Comparison of ENCODE assay signal across 17 mouse cellular contexts in the genomic region with DNA sequence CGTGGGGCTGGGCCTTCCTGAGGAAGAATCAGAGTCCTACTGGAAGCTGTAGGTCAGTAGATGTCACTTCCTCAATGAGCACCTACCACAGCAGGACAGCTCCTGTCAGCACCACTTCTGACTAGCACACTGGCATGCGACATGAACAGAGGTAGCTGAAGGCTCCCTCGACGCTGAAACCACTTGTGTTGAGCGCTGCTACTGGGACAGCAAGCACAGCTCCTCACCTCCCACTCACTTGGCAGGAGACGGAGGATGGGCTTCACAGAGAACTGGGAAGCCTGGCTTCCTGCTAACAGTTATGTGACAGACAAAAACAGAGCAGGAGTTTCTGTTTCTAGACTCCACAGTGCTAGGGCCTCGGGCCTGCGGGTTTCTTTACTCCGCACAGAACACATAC. TPM values are rescaled to one million over a fixed set of nuclear protein-coding genes. Genes with fewer than 3 reads are reported as not detected.
DNase-seq lines count a peak whose midpoint lies in the region; ATAC-seq and TF ChIP-seq lines count a peak whose summit lies in the region.
"Had no signal": no experiment of that assay in that cellular context is flagged by ENCODE, and none has a peak within 500 bp of the region (broad histone marks: within the 10 kb centered on the region; RNA-seq: fewer than 3 reads in every experiment).

No protein-coding gene starts in this region.

- TF ChIP-seq CTCF in intestine, postnatal 0 days (IDR thresholded peaks at IDR 0.05; ENCODE audit: low read depth), result no peak

- DNase-seq in heart, postnatal 4 days, result peak; percentile 12
- DNase-seq in heart, postnatal 36 days, result no peak
- peak; percentile 77 to 79 for DNase-seq in left cerebral cortex, adult 18-20 months (ENCODE audit: low spot score in 2 of 2)
- peak; percentile 54 for DNase-seq in right cerebral cortex, postnatal 25 days
- DNase-seq in adrenal gland, postnatal 36 days, result no peak
- no peak for DNase-seq in hindbrain, embryonic 10.5 days (ENCODE audit: low spot score)
- no peak for DNase-seq in gastrocnemius, postnatal 14 days
- DNase-seq: cerebellum, adult 9-11 months had no signal

- no peak overlapping the region for H3K4me2 ChIP-seq in intestine, postnatal 0 days (replicated peaks; ENCODE audit: low read depth)
- H3K4me2 ChIP-seq: lung, embryonic 15.5 days had no signal

- intact Hi-C loops in heart, postnatal 36 days (cut with DNase I), result no loop called here
- intact Hi-C loops in gastrocnemius, postnatal 14 days (cut with DNase I; ENCODE audit: low total_unique reads), result no loop called here

- no peaks in the 10 kb centered on the region for H3K9me3 ChIP-seq in intestine, postnatal 0 days (ENCODE audit: control insufficient read depth)
- no peaks in the 10 kb centered on the region for H3K9me3 ChIP-seq in hindbrain, embryonic 10.5 days
- H3K9me3 ChIP-seq: embryonic facial prominence, embryonic 10.5 days; lung, embryonic 15.5 days had no signal

- H3K36me3 ChIP-seq in intestine, postnatal 0 days (ENCODE audit: control insufficient read depth, insufficient read depth), result peaks cover 93% of the 10 kb centered on the region
- H3K36me3 ChIP-seq in hindbrain, embryonic 10.5 days, result peaks cover 100% of the 10 kb centered on the region

- no peaks in the 10 kb centered on the region for H3K27me3 ChIP-seq in intestine, postnatal 0 days (replicated peaks; ENCODE audit: control insufficient read depth, insufficient read depth, low read length)
- no peaks in the 10 kb centered on the region for H3K27me3 ChIP-seq in hindbrain, embryonic 10.5 days (ENCODE audit: insufficient read depth, poor library complexity, severe bottlenecking)
- H3K27me3 ChIP-seq: lung, embryonic 15.5 days had no signal

- no peak overlapping the region for H3K4me3 ChIP-seq in intestine, postnatal 0 days (ENCODE audit: low read depth, low read length)
- H3K4me3 ChIP-seq in hindbrain, embryonic 10.5 days, result no peak overlapping the region
- H3K4me3 ChIP-seq: embryonic facial prominence, embryonic 10.5 days; lung, embryonic 15.5 days; myocyte had no signal

- H3K9ac ChIP-seq in intestine, postnatal 0 days (ENCODE audit: low read depth, low read length), result no peak overlapping the region
- H3K9ac ChIP-seq: lung, embryonic 15.5 days had no signal

- H3K4me1 ChIP-seq in intestine, postnatal 0 days (replicated peaks; ENCODE audit: control insufficient read depth, insufficient read depth, low read length), result 0 out of 2 replicates have a peak, but pooled peaks cover 3% of the 10 kb centered on the region
- H3K4me1 ChIP-seq in hindbrain, embryonic 10.5 days (replicated peaks), result no peaks in the 10 kb centered on the region; the same call in 1 of the 2 replicates
- H3K4me1 ChIP-seq: embryonic facial prominence, embryonic 10.5 days; lung, embryonic 15.5 days had no signal

- ATAC-seq in intestine, postnatal 0 days, result no peak
- ATAC-seq: activated CD4-positive, CD25-positive, alpha-beta regulatory T cell, adult 4 months had no signal

- WGBS in intestine, postnatal 0 days, result 86% methylated on average over 9 of the region's 9 CpGs
- 90% methylated on average over 9 of the region's 9 CpGs for WGBS in hindbrain, embryonic 10.5 days

- H3K27ac ChIP-seq in intestine, postnatal 0 days (ENCODE audit: low read depth, low read length), result peak overlapping the region; percentile 82
- H3K27ac ChIP-seq in hindbrain, embryonic 10.5 days, result no peak overlapping the region
- H3K27ac ChIP-seq: embryonic facial prominence, embryonic 10.5 days; kidney, postnatal 0 days; lung, embryonic 15.5 days had no signal

RNA-seq across cellular contexts. Expression of a gene that starts 26.6 kb away (rescaled TPM):
- 10 to 100 TPM; 68.6 to 70.0 TPM for total RNA-seq in heart, postnatal 4 days (2021)
- 10 to 100 TPM; 39.7 to 41.3 TPM for total RNA-seq in heart, postnatal 36 days (2021)
- polyA plus RNA-seq in intestine, postnatal 0 days (2015; fragmentation: Nextera tagmentation; extraction: Ambion mirVana), result 32.8 and 33.3 TPM in 2 replicates
- 10 to 100 TPM; 61.9 to 65.5 TPM for total RNA-seq in left cerebral cortex, adult 18-20 months (2021)
- total RNA-seq in adrenal gland, postnatal 36 days (2021), result 100 to 1,000 TPM in 1 of 2 experiments, 10 to 100 TPM in 1; 89.2 to 106 TPM
- polyA plus RNA-seq in hindbrain, embryonic 10.5 days (2016; fragmentation: Nextera tagmentation; extraction: Ambion mirVana), result 104 and 107 TPM in 2 replicates
- 10 to 100 TPM; 37.3 to 39.3 TPM for total RNA-seq in gastrocnemius, postnatal 14 days (2021)

RNA-seq across cellular contexts. Expression of a gene that starts 30.5 kb away (rescaled TPM):
- not detected for total RNA-seq in heart, postnatal 4 days (2021)
- not detected for total RNA-seq in heart, postnatal 36 days (2021)
- polyA plus RNA-seq in intestine, postnatal 0 days (2015; fragmentation: Nextera tagmentation; extraction: Ambion mirVana), result 0.07 and 0.18 TPM in 2 replicates
- under 1 TPM; 0.26 to 0.93 TPM for total RNA-seq in left cerebral cortex, adult 18-20 months (2021)
- under 1 TPM in 1 of 2 experiments, not detected in 1; 0.40 TPM for total RNA-seq in adrenal gland, postnatal 36 days (2021)
- polyA plus RNA-seq in hindbrain, embryonic 10.5 days (2016; fragmentation: Nextera tagmentation; extraction: Ambion mirVana), result 1.4 TPM in 1 of 2 replicates, not detected in the other
- not detected for total RNA-seq in gastrocnemius, postnatal 14 days (2021)
- total RNA-seq: gastrocnemius, adult 8-10 months; liver, adult 2 months had no signal
- polyA plus RNA-seq: activated CD4-positive, CD25-positive, alpha-beta regulatory T cell, adult 4 months; kidney, postnatal 0 days; liver, adult 2 months; lung, embryonic 15.5 days; myocyte had no signal

RNA-seq across cellular contexts. Expression of a gene that starts 43.0 kb away (rescaled TPM):
- 10 to 100 TPM; 18.4 to 20.2 TPM for total RNA-seq in heart, postnatal 4 days (2021)
- total RNA-seq in heart, postnatal 36 days (2021), result 10 to 100 TPM; 19.1 to 21.1 TPM
- 21.6 and 21.8 TPM in 2 replicates for polyA plus RNA-seq in intestine, postnatal 0 days (2015; fragmentation: Nextera tagmentation; extraction: Ambion mirVana)
- total RNA-seq in left cerebral cortex, adult 18-20 months (2021), result 10 to 100 TPM; 47.2 to 55.7 TPM
- total RNA-seq in adrenal gland, postnatal 36 days (2021), result 10 to 100 TPM; 22.7 to 52.4 TPM
- polyA plus RNA-seq in hindbrain, embryonic 10.5 days (2016; fragmentation: Nextera tagmentation; extraction: Ambion mirVana), result 65.1 and 78.0 TPM in 2 replicates
- total RNA-seq in gastrocnemius, postnatal 14 days (2021), result 10 to 100 TPM; 12.6 to 13.7 TPM

RNA-seq across cellular contexts. Expression of a gene that starts 43.1 kb away (rescaled TPM):
- not detected for total RNA-seq in heart, postnatal 4 days (2021)
- not detected for total RNA-seq in heart, postnatal 36 days (2021)
- polyA plus RNA-seq in intestine, postnatal 0 days (2015; fragmentation: Nextera tagmentation; extraction: Ambion mirVana), result 3.6 and 4.2 TPM in 2 replicates
- total RNA-seq in left cerebral cortex, adult 18-20 months (2021), result under 1 TPM; 0.19 to 0.21 TPM
- total RNA-seq in adrenal gland, postnatal 36 days (2021), result under 1 TPM in 1 of 2 experiments, not detected in 1; 0.10 TPM
- polyA plus RNA-seq in hindbrain, embryonic 10.5 days (2016; fragmentation: Nextera tagmentation; extraction: Ambion mirVana), result 0.39 and 1.3 TPM in 2 replicates
- total RNA-seq in gastrocnemius, postnatal 14 days (2021), result not detected
- total RNA-seq: gastrocnemius, adult 8-10 months; liver, adult 2 months had no signal
- polyA plus RNA-seq: activated CD4-positive, CD25-positive, alpha-beta regulatory T cell, adult 4 months; liver, adult 2 months; spleen, adult 2 months had no signal

Comparison
In these comparisons a context has a peak if more than half of its experiments do, and no peak if none do; other contexts are left out.
1. DNase-seq: peak in heart, postnatal 4 days (single experiment), left cerebral cortex, adult 18-20 months (2 of 2) and right cerebral cortex, postnatal 25 days (single experiment); none in heart, postnatal 36 days (0 of 2), adrenal gland, postnatal 36 days (0 of 2), hindbrain, embryonic 10.5 days (single experiment) and gastrocnemius, postnatal 14 days (single experiment).